Mouse (Mus musculus) forebrain, postnatal 0 days (tissue): ENCODE results near the gene Sdhaf1. TPM values are rescaled to one million over a fixed set of nuclear protein-coding genes. Genes with fewer than 3 reads are reported as not detected.
A peak's percentile ranks its signal among the peaks of the same experiment; 100 is the strongest.

Experiments used
- ATAC-seq: fragments of 200-750 bp; cut with Nextera tagmentation; 2 replicates; pipeline ENCODE4 v1.8.0; 2017; ENCODE audit warnings: mild to moderate bottlenecking, moderate library complexity
- DNase-seq: peaks from one replicate; pipeline ENCODE4 v3.0.0-alpha.2; 2015
- H3K27ac ChIP-seq: fragments of 300-500 bp; sonication (generic); 2 replicates; pipeline ENCODE4 v1.5.1; 2014; ENCODE audit warnings: low read depth, mild to moderate bottlenecking, antibody characterized with exemption, low read length, moderate library complexity, mixed read lengths
- H3K27me3 ChIP-seq: fragments of 300-500 bp; sonication (generic); 2 replicates; pipeline ENCODE4 v1.6.1; 2014; ENCODE audit warnings: mild to moderate bottlenecking, low read length, mixed read lengths; ENCODE audit not compliant: insufficient read depth
- H3K36me3 ChIP-seq: fragments of 300-500 bp; sonication (generic); 2 replicates; pipeline ENCODE4 v1.6.1; 2014; ENCODE audit warnings: mild to moderate bottlenecking, moderate library complexity; ENCODE audit not compliant: insufficient read depth
- H3K4me1 ChIP-seq: fragments of 300-500 bp; sonication (generic); 2 replicates; pipeline ENCODE4 v1.6.1; 2014; ENCODE audit warnings: antibody characterized with exemption; ENCODE audit not compliant: insufficient read depth
- H3K4me2 ChIP-seq: fragments of 300-500 bp; sonication (generic); 2 replicates; pipeline ENCODE4 v1.6.1; 2014; ENCODE audit warnings: low read depth, mild to moderate bottlenecking, moderate library complexity
- H3K4me3 ChIP-seq: fragments of 300-500 bp; sonication (generic); 2 replicates; pipeline ENCODE4 v1.5.1; 2014; ENCODE audit warnings: low read depth, low read length, mixed read lengths
- H3K9ac ChIP-seq: fragments of 300-500 bp; sonication (generic); 2 replicates; pipeline ENCODE4 v1.6.1; 2014; ENCODE audit warnings: mild to moderate bottlenecking
- H3K9me3 ChIP-seq: fragments of 300-500 bp; sonication (generic); 2 replicates; pipeline ENCODE4 v1.6.1; 2016; ENCODE audit warnings: low read length
- CTCF ChIP-seq: sonication (generic); IDR thresholded peaks from 2 replicates; pipeline ENCODE4 v1.5.1; 2016; ENCODE audit warnings: antibody characterized with exemption, control low read depth, low read depth
- WGBS: fragments of 180-500 bp; shearing (Covaris S2); extraction: QIAGEN DNeasy Blood & Tissue Kit; methylation state at CpG from one replicate; pipeline ENCODE4 v1.1.7; 2014; 5-methylcytosine and 5-hydroxymethylcytosine counted together
- polyA plus RNA-seq: library from polyadenylated mRNA; unstranded; fragments of >200 nt; fragmentation: Nextera tagmentation; extraction: Ambion mirVana; gene quantifications from 2 replicates; pipeline ENCODE4 v1.2.1, GENCODE M21; 2015
- total RNA-seq: library from RNA; depleted of rRNA; stranded (reverse); fragments of >200 nt; gene quantifications from 2 replicates; pipeline ENCODE4 v1.2.3, GENCODE M21; 2014

Sdhaf1 gene
- total and polyA plus RNA-seq, 2 experiments from 2014 or later = 9.8 to 18.4 TPM

DNA sequence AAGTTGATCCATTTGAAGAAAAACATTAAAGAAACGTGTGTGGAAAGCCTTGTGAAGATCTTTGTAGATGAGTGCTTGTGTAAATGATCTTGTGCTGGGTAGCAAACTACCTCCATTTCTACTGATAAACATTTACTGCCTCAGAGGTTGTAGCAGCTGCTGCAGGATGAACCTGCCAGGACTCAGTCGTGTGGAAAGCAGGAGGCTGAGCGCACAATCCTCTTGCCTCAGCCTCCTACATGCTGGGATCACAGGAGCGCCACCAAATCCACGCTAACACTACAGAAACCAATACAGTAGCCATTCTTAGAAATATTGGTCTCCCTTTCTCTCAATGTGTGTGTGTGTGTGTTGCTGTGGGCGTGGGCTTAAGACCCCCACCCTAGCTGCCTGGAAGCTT lies 35.6 kb downstream of the Sdhaf1 start:
- ATAC-seq (no peak), DNase-seq (no peak)
- no peaks in the 10 kb centered on the region for H3K4me1 ChIP-seq
- 65% methylated on average over 6 of the region's 6 CpGs for WGBS
- H3K36me3 ChIP-seq = no peaks in the 10 kb centered on the region
- H3K4me2 ChIP-seq = no peak overlapping the region
- no peak overlapping the region for H3K9ac ChIP-seq
- H3K27me3 ChIP-seq = no peaks in the 10 kb centered on the region
- H3K9me3 ChIP-seq = no peaks in the 10 kb centered on the region
- no peak overlapping the region for H3K27ac ChIP-seq
- no peak for TF ChIP-seq CTCF
- no peak overlapping the region for H3K4me3 ChIP-seq

DNA sequence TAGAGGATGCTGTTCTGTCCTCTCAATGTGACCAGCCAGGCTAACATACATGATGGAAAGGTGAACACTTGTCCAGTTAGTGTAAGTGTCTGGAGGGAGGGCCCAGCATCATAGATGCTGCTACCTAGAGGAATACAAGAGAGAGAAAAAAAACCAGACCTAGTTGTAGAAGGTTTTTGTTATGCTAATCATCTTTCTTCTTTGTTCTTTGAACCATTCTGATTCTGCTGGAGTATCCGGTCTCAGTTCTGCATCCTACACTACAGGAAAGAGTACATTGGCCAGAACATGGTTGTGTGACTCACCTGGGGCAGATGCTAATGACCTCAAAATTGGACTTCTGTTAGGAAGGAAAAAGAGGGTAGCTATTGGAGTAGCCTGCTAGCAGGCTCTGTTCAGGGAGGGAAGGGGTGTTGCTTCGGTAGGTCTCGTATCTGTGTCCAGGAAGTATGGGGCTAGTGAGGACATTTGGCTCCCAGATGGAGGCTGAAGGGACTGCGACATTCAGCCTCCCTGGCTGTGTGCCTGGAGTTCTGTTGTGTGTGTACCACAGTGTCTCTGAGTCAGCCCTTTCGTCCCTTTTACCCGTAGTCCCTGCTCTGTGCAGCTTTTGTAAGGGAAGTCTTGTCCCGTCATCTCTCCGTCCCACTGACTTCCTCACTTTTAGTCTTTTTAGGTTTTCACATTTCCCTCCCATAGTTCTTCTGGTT lies 36.8 kb downstream of the Sdhaf1 start:
- no peaks in the 10 kb centered on the region for H3K36me3 ChIP-seq
- DNase-seq = no peak
- no peak overlapping the region for H3K4me2 ChIP-seq
- no peaks in the 10 kb centered on the region for H3K9me3 ChIP-seq
- no peak for ATAC-seq
- 51% methylated on average over 8 of the region's 8 CpGs for WGBS
- TF ChIP-seq CTCF = no peak
- no peak overlapping the region for H3K4me3 ChIP-seq
- no peaks in the 10 kb centered on the region for H3K27me3 ChIP-seq
- no peak overlapping the region for H3K27ac ChIP-seq
- H3K9ac ChIP-seq = no peak overlapping the region
- H3K4me1 ChIP-seq = no peaks in the 10 kb centered on the region

DNA sequence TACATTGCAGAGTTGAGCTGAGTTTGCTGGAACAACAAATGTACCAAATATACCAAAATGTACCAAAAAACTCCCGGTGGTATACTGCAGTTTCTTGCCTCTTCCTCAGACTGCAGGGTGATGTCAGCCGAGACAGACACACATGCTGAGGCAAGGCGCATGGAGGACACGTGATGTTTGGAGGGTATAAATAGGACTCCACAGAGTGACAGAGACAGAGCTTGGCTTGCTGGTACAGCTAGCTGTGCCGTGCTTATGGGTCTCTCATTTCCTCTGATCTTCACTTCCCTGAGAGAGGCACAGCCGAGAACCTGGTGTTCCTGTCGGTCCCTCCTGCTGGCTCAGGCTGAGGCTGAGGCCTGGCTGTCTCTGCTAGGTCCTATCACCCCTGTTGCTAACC lies 41.0 kb downstream of the Sdhaf1 start:
- Histone ChIP-seq H3K27me3 (no peaks in the 10 kb centered on the region), H3K4me3 (no peak overlapping the region), H3K4me1 (0 out of 2 replicates have a peak, but pooled peaks cover 4% of the 10 kb centered on the region), H3K9ac (no peak overlapping the region), H3K4me2 (no peak overlapping the region), H3K36me3 (no peaks in the 10 kb centered on the region), H3K27ac (no peak overlapping the region), H3K9me3 (no peaks in the 10 kb centered on the region)
- DNase-seq (no peak), ATAC-seq (no peak)
- no peak for TF ChIP-seq CTCF
- 73% methylated on average over 7 of the region's 7 CpGs for WGBS

DNA sequence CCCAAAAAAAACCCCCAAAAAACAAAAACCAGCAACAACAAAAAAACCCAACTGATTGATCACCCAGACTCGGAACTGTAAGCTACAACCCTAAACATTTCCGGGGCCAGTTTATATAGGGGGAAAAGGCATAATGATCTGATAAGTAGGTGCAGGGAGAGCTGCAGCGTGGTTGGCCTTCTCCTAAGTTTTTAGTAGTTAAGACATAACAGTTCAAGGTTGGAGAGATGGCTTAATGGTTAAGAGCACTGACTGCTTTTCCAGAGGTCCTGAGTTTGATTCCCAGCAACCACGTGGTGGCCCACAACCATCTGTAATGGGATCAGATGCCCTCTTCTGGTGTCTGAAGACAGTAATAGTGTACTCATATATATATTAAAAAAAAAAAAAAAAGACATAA lies 42.2 kb downstream of the Sdhaf1 start:
- ATAC-seq (no peak), DNase-seq (no peak)
- Histone ChIP-seq H3K27me3 (no peaks in the 10 kb centered on the region), H3K9ac (no peak overlapping the region), H3K4me1 (0 out of 2 replicates have a peak, but pooled peaks cover 4% of the 10 kb centered on the region), H3K27ac (no peak overlapping the region), H3K4me3 (no peak overlapping the region), H3K36me3 (no peaks in the 10 kb centered on the region), H3K9me3 (no peaks in the 10 kb centered on the region), H3K4me2 (peak overlapping the region; percentile 86; the same call in 1 of the 2 replicates)
- no peak for TF ChIP-seq CTCF
- WGBS = 87% methylated on average over 4 of the region's 4 CpGs

DNA sequence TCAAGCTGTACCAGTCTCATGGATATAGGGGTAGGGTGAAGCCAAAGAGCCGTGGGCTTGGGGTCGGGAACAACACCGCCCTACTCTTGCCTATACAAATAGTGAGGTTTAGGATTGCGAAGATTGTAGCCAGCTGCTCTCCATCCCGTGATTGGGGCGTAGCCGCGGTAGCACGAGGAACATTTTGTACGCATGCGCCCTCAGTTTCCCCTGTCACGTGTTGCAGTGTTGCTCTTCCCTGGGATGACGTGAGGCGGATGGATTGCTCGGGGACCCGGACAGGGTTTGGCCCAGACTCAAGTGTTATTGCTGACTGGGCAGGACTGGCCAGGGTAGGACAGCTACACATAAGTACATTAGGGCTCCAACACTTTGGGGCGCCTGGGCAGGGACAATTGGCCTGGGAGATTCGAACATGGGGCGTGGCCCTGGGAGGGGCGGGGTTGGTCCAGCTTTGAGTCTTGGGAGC lies 43.0 kb downstream of the Sdhaf1 start:
- no peaks in the 10 kb centered on the region for H3K9me3 ChIP-seq
- TF ChIP-seq CTCF = no peak
- H3K36me3 ChIP-seq = no peaks in the 10 kb centered on the region
- H3K9ac ChIP-seq = peak overlapping the region; percentile 65
- 0 out of 2 replicates have a peak, but pooled peaks cover 4% of the 10 kb centered on the region for H3K4me1 ChIP-seq
- under 1% methylated on average over 20 of the region's 20 CpGs for WGBS
- H3K4me3 ChIP-seq = peak overlapping the region; percentile 69
- DNase-seq (peak; percentile 96), ATAC-seq (peak; percentile 93)
- H3K27me3 ChIP-seq = no peaks in the 10 kb centered on the region
- H3K4me2 ChIP-seq = peak overlapping the region; percentile 86
- peak overlapping the region; percentile 99 for H3K27ac ChIP-seq

DNA sequence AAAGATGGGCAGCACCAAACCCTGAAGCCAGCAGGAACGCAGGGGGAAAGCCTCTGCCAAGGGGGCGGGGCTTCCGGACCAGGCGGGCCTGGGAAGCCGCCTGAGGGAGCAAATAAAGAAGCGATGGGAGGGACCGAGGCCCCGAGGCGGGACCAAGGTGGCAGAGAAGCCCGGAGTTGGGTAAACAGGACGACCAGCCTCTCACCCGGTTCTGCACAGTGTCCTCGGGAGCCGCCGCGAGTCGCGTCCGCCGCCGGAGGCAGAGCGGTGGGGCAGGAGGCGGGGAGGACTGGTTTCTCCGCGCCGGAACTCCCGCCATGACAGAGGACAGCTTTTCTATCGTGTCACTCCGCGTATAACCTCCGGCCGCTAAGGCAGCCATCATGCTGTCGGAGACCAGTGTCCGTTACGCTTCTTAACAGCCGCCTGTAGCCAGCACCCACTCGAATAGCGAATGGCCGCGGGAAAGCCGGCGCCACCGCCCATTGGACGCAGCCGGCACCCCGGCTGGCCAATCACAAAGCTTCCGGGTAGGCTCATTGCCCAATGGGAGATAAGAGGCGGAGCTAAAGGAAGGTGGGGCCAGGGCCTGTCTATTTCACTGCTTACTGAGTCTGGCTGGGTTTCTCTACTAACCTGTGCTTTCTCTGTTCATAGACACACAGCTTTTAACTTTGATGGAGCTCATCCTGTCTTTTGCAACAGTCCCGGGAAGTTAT lies 43.6 kb downstream of the Sdhaf1 start, which contains the start of the genes Thap8 and Wdr62:
Thap8 (plus strand) TSS at position 144 of the 719 bp plus-strand sequence.
Wdr62 (minus strand) TSS at position 469 of the 719 bp plus-strand sequence.
- TF ChIP-seq CTCF = no peak
- peak; percentile 97 for ATAC-seq
- H3K36me3 ChIP-seq = no peaks in the 10 kb centered on the region

More for the DNA sequence above, 43.6 kb downstream of the Sdhaf1 start, which contains the start of the genes Thap8 and Wdr62:
- DNase-seq = peak; percentile 97
- H3K27ac ChIP-seq = peak within 1 kb of the TSS; percentile 99
- peak within 1 kb of the TSS; percentile 86 for H3K4me2 ChIP-seq
- peak within 1 kb of the TSS; percentile 69 for H3K4me3 ChIP-seq
- WGBS = under 1% methylated on average over 49 of the region's 49 CpGs
- no peaks in the 10 kb centered on the region for H3K27me3 ChIP-seq
- no peaks in the 10 kb centered on the region for H3K9me3 ChIP-seq
- H3K9ac ChIP-seq = peak within 1 kb of the TSS; percentile 65
- H3K4me1 ChIP-seq = 0 out of 2 replicates have a peak, but pooled peaks cover 4% of the 10 kb centered on the region
